Mouse (Mus musculus): ENCODE measurements at regions not wholly inside any gene's neighbourhood (a gene's known extent, or its start where the extent isn't known, plus 50 kb on each side); places are given as distances from the start of the nearest gene placed in this dataset.
A peak's percentile ranks its signal among the peaks of the same experiment; 100 is the strongest.

DNA sequence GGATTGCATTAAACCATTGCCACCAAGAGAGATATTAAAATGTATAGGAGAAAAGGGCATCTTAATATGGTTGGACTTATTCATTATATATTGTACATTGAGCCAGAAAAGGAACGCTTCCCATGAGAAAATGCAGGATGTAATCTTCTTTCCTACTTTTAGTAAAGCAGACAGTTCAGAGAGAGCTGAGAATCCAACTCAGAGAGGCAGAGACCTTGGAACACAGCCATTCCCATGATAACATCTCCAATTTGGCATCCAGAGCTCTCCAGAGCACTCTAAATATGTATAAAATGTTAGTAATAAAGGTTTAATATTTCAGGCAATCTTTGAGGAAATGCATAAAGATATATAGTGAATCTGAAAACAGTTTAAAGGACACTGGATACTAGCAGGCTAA lies 199.3 kb upstream of the Asb5 start:
- DNase-seq (ENCODE audit: low spot score in 2 of 2): no peak

DNA sequence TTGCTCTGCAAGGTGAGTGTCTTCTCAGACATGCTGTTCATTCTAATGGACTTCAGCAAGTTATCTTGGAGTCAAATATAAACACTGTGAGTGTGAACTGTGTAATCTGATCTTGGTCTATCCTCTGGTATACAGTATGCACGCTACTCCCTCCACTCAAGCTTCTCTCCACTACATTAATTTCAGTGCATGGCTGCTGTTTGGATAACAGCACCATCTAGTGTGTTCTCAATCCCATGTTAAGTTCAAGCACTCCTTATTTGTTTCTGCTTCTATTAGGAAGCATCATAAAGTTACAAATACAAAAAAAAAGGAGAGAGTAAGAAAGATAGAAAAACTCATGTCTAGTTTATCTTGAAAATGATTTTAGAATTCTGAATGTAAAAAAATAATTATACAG lies 197.5 kb upstream of the Asb5 start:
- no peak for DNase-seq (ENCODE audit: low spot score in 2 of 2)

DNA sequence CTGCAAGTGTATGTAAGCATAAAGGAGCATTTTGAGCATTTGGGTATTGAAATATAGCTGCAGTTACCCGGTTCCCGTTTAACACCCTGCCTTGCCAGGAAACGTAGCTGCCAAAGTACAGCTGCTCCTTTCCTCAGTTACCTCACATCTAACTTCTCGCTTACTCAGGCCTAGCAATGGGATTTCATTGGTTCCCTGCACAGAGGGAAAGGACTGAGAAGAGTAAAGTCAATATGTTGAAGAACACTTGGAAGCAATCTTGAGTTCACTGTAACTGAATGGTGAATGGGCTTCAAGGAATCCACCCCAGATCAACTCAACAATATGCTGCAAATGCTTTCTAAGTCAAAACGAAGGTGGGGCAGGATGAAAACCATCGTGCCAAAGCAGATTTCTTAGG lies 178.3 kb upstream of the Asb5 start:
- DNase-seq (ENCODE audit: low spot score in 2 of 2): no peak

DNA sequence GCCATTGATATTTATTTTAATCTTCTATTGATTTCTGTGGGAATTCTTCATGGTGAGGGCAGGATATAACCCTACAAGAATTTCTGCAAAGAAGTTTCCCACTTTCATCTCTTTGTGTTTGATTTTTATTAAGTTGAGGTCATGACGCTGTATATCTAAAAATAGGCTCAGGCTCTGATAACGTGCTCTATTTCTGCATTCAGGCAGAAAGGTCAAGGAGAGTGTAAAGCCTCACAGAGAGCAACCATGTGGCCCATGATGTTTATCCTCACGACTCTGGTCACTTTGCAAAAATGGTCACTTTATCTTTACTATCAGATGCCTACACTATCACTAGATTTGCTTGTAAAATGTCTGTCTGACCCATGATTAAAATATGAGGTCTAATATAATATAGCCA lies 167.7 kb upstream of the Asb5 start:
- no peak for DNase-seq (ENCODE audit: low spot score in 2 of 2)

DNA sequence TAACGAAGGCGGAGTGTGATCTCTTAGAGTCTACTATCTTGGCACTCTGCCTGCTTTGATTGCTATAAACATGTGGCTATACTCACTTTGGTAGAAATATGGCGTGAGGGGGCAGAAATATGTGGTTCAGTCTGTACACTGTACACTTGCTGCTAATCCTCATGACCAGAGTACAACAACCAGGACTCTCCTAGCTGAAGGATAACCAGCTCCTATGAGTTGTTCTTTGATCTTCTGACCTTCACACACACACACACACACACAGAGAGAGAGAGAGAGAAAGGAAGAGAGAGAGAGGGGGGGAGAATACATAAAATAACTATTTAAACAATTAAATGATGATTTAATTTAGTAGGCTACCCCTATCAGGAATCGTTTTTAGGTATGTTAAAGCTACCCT lies 158.9 kb upstream of the Asb5 start:
- no peak for DNase-seq (ENCODE audit: low spot score in 2 of 2)

DNA sequence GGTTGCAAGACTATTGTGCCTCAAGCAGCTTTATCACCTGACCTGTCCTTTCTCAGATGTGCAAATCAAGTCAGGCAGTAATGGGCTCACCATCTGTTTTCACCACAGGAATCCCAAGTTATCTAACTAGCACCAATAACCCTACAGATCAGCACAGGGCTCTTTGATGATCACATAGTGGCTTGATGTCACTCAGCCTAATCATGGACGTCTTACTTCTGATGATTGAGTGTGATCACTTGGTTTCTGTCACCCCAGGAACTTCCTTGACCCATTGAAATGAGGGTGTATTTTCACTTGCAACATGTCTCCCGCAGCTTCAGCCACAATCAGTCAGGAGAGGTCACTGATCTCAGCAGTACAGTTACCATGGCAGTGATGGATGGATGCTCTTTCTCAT lies 158.3 kb upstream of the Asb5 start:
- no peak for DNase-seq (ENCODE audit: low spot score in 2 of 2)

DNA sequence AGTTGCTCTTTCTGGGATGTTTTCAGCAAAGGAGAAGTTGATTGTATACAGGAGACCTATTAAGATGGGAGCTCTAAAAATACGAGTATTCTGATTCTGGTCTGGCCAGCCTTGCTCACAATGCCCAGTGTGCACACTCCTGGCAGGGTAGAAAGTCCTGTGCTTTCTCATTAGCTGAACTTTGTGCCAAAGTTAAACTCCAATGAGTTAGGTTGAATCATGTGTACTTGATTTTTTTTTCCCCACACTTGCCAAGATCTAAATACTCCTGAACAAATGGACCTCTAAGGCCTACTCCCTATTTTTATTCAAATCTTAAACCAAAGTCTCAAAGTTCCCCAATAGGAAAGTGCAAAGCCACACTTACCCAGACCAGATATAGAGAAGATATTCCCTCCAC lies 156.5 kb upstream of the Asb5 start:
- DNase-seq (ENCODE audit: low spot score in 2 of 2): no peak

DNA sequence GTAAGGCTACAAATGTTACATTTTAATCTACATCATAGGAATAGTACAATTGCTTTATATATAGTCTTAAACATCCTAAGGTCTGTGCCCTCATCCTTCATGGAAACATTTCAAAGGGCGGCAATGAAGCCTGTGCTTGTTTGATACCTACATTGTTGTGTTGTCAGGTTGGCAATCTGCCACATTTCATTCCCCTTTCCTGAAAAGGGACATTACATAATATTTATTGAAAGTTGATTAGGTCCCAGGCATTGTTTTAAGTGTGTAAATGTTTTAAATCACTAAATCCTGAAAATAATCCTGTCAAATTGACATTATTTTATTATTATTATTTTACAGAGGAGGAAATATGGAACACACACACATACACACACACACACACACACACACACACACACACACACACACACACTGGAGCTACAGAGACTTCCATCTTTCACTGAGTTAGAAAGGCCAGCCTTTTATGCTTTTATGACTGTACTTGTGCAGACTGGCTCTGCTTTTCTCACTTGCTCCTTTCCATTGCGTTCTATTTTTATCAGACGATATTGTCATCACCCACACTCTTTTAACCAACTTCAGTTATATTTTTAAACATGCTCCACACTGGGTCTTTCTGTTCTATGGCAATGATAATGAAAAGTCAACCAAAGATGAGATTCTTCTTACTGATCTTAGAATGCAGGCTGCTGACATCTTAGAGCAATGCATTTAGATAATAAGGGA lies 153.8 kb upstream of the Asb5 start:
- DNase-seq (ENCODE audit: low spot score in 2 of 2): peak in 1 of 2 experiments; percentile 28

DNA sequence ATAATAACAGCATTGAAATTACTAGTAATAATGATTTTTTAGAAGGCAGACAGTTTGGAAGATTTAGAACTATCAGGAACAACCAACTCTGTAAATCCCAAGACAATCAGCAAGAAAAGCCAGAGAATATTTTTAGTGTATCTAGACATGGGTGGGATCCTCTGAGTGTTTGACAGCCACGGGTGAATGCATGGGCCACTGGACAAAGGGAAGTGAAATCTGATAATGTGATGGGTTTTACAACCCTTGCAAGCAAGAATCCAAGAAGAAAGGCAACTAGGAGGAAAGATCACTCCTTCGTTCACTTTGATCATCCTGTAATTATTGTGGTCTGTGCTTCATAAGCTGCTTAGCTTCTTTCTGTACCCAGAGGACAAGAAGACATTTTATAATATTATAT lies 149.2 kb upstream of the Asb5 start:
- DNase-seq (ENCODE audit: low spot score in 2 of 2): no peak

DNA sequence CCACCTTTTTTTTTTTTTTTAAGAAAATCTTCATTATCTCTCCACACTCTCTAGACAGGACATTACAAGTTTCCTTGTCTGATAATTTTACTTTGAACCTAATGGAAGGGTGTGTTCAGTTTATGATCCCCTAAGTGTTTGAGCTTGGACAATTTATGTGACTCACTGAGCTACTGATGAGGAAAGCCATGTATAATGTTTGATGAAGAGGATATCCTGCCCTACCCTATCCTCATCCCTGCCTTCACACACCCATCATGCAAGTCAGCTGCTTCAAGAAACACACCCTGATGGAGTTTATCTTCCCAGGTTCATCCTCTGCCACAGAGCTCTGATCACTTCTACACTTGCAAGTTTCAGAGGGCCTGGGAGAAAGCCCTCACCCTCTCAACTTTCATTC lies 136.5 kb upstream of the Asb5 start:
- no peak for DNase-seq (ENCODE audit: low spot score in 2 of 2)

DNA sequence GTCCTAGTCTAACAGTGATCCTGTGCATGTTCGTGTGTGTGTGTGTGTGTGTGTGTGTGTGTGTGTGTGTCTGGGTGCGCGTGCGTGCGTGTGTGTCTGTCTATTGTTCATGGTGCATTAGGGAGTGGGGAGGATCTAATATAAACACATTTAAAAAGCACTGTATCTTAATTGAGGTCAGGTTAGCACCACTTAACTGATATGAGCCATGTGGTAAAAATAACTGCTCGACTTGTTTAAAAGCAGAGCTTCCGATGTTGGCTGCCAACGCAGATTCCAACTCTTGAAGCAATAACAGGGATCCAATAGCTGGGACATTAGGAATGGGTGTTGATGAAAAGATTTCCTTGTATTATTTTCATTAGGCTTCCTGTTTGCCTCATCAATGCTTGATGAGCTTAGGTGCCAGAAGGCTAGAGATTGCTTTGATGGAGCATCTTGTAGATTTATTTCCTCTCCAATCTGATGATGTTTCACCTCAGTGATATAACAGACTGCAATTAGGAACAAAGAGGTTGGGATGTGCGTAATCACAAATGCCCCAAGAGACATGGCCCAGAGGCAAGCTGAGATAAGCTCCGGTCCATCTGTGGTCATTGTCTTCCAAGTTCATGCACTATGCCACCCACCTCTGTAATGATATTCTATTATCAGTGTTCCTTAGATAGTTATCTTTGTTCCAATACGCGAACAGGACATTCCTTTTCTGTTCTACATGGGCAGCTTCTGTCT lies 135.7 kb upstream of the Asb5 start:
- no peak for DNase-seq (ENCODE audit: low spot score in 2 of 2)

DNA sequence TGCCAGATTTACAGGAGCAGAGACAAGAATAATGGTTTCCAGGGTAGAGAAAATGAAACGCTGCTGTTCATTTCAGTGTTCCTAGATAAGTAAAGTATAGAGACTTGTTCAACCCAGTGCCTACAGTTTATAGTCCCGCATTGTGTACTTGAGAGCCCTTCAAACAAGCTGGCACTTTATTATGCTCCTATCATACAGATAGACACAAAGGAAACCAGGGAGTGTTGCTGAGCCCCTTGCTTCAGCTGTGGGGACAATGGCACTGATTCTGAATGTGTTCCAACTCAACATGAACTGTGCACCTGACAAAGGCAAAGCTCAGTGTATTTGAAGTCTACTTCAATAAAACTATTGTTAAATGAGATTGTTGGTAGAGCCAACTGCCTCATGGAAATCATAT lies 123.7 kb upstream of the Asb5 start:
- no peak for DNase-seq (ENCODE audit: low spot score in 2 of 2)

DNA sequence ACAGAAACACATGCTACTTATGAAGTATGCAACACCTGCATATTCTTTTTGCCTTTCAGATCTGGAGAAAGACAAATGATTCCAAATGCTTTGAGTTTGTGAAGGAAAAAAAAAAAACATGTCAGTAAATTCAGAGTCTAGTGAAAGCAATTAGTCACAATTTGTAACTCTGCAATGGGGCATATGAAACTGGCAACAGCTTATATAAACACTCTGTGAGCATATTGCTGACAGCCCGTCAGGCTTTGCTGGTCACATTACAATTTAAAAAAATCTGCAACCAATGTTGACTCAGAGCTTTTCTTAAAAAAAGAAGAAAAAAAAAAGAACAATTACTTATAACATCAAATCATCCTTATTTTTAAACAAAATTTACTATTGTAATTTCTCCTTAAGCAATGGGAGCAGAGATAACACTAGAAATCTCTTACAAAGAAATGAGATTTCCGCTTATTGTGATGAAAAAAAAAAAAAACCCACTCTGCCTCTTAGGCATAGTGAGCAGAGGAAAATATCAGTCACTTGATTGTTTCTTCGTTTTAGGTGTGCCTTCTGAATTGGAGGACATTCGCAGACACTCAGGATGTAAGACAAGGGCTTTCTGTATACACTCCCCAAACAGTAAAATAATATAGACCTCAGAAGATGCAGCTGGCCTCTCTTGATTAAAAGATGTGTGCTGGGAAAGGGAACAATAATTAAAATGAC lies 115.1 kb upstream of the Asb5 start:
- no peak for DNase-seq (ENCODE audit: low spot score in 2 of 2)

DNA sequence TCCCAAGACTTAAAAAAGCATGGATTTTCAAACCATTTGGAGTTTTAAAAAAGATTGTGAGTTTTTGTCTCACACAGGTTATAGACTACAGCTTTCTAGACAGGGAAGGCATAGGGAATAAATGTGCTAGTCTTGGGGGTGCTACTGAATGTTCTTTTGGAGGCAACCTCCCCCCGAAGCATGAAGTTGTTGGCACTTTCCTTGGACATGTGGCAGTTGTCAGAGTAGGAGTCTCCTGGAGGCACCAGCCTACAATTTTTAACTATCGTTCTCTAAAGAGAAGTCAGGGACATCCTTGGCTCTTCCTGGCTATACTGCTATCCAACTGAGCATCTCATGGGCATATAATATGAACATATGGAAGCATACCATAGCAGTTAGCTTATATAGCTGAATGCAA lies 112.7 kb upstream of the Asb5 start:
- DNase-seq (ENCODE audit: low spot score in 2 of 2): peak in 1 of 2 experiments; percentile 20

DNA sequence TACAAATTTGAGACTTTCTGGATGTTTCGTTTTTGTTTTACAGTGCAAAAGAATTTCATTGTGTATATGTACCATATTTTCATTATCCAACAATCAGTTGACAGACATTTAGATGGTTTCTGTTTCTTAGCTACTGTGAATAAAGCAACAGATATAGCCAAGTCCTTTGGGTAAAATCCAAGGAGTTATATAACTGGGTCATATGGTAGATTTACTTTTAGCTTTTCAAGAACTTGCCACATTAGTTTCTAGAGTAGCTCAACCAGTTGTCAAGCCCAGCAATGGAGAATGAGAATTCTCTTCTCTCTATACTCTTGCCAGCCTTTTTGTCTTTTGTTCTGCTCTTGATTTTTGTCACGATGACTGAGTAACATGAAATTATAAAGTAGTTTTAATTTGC lies 111.3 kb upstream of the Asb5 start:
- DNase-seq (ENCODE audit: low spot score in 2 of 2): no peak

DNA sequence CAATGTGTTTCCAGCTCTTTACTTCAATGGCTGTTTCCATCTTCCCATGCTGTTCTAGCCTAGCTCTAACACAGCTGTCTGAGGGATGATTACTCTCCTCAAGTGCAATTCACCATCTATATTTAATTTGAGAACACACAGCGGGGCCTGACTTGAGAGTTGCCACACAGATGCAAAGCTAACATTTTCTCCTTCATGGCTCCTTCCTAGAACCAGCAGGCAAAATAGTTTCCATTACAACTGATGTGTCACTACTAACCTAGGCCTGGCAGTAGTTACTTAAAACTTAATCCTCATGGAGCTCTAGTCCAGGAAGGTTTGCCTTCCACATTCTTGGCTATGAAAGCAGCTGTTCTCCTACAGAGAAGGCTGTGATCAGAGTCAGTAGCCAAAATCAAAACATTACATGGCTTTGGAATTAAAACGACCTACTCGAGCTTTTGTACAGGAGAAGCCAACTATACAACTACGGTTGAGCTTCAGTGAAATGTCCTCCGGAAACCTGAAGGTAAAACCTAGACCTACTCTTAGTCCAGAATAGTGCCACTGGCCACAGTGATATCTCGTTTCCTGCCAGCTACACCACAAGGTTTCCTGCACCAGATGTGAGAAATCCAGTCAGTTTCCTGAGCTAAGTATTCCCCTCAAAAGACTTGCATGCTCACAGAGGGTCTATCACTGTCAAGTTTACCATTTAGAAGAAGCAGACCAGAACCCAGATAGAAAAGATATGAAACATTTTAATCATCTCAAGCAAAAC lies 108.9 kb upstream of the Asb5 start:
- DNase-seq (ENCODE audit: low spot score in 2 of 2): no peak

DNA sequence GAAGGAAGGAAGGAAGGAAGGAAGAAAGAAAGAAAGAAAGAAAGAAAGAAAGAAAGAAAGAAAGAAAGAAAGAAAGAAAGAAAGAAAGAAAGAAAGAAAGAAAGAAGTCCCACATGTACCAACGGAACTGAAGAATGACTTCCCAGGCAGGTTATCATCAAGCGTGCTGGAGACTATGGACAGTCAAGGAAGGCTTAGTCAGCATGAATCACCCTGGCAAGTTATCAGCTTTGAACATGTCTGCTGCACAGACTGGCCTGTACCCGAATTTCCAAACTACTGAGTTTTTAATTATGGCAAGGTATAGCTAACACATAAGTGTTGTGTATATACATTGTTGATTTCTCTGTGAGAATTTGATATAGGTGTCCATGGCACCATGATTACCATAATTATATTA lies 104.3 kb upstream of the Asb5 start:
- DNase-seq (ENCODE audit: low spot score in 2 of 2): no peak

DNA sequence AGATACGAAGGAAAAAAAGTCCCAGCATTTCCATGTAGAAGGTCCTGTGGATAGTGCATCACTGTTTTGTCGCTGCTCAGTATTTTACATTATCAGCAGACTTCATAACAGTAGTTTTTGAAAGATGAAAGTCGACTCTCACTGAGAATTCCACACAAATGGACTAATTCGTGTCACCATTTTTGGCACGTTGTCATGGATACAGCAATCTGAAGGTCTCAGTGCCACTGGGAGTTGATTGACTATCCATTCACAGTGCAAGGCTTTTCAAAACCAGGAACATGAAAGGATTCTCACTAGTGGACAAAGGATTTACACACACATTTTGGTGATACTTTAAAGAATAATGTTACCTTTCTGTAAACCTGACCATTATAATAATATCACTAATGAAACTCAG lies 93.7 kb upstream of the Asb5 start:
- no peak for DNase-seq (ENCODE audit: low spot score in 2 of 2)

DNA sequence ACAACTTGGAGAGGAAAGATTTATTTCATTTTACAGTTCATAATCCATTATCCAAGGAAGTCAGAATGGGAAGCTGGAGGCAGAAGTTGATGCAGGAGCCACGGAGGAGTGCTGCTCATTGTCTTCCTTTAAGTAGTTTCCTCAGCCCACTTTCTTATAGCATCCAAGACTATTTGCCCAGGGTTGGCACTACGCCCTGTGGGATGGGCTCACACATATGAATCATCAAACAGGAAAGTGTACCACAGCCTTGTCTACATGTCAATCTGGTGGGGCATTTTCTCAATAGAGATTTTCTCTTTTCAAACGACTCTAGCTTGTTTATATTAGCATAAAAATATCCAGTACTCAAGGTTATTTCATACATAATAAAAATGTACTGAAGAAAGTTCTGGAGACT lies 88.2 kb upstream of the Asb5 start:
- no peak for DNase-seq (ENCODE audit: low spot score in 2 of 2)

DNA sequence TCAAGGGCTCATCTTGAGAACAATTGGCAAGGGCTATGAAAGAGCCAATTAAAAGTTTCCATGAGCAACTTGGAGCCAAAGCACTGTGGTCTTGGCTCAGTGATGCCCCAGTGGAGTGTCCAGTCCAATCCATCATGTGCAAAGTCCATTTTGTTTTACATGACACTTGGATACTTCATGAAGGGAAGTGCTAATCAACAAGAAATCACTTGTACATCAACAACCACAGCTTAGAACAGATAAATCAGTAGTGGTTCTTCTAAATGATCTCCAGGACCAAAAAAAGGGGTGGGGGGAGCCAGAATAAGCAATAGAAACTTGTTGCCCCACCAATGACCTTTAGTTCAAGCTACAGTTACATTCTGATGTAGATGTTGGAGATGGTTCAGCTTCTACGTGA lies 87.0 kb upstream of the Asb5 start:
- DNase-seq (ENCODE audit: low spot score in 2 of 2): no peak

DNA sequence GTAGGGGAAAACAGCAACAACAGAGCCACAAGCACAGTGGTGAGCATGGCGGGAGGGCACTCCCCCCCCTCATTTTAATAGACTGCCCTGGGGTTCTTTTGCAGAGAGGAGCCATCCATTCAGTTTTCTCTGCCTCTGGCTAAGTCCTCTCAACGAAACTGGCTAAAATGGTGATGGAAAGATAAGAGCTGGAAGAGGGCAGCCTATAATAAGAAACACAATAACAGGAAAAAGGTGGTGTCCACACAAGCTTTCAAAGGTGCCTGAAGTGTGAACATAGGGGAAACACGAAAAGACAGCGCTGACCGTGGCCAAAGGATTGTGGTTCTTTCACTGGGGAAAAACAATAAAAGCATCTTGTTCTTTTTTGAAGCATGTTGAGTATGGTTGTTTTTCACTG lies 83.0 kb upstream of the Asb5 start:
- no peak for DNase-seq (ENCODE audit: low spot score in 2 of 2)

DNA sequence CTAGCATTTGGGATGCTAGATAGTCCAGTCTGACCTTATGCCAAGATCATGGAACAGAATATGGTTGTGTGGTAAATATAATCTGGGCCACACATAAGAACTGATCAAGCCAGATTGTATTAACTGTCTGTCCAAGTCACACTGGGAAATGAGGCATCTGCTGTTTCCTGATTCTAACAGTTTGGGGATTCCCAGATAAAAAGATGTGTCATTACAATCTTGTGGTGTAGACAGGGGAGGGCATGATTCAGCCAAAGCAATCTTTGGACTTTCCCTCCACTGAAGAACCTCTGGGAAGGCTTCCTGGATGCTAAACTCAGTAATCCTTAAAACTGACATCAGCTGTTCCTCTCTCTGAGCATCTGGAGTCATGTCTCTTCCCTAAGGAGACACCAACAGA lies 79.6 kb upstream of the Asb5 start:
- DNase-seq (ENCODE audit: low spot score in 2 of 2): no peak

Measured in left cerebral cortex, adult 9 months (tissue).